Mouse (Mus musculus): ENCODE results near the gene Dand5.

GRCm38 (mm10) chr8:84780225-84780555 lies 42.4 kb downstream of the Dand5 start:
- TF ChIP-seq CTCF (IDR thresholded peaks at IDR 0.05; ENCODE audit: extremely low read depth, insufficient read depth, insufficient read length, insufficient replicate concordance) (no peak), POLR2A (IDR thresholded peaks at IDR 0.05; ENCODE audit: low read depth, low read length) (no peak)

All from spleen, adult 2 months (tissue).